Mouse (Mus musculus): ENCODE data around the gene Popdc2.

Gene Popdc2

GRCm38 (mm10) chr16:38354185-38354913 lies 7.7 kb upstream of the Popdc2 start:
- DNase-seq (ENCODE audit: low read depth): no peak

- DNase-seq (ENCODE audit: low read depth): no peak
Measured at GRCm38 (mm10) chr16:38358256-38358812, 3.7 kb upstream of the Popdc2 start.

- DNase-seq (ENCODE audit: low read depth): no peak
Measured at GRCm38 (mm10) chr16:38359241-38359640, 2.8 kb upstream of the Popdc2 start.

- no peak for DNase-seq (ENCODE audit: low read depth)
Measured at GRCm38 (mm10) chr16:38359857-38360256, 2.2 kb upstream of the Popdc2 start.

GRCm38 (mm10) chr16:38360317-38360716 lies 1.7 kb upstream of the Popdc2 start:
- no peak for DNase-seq (ENCODE audit: low read depth)

GRCm38 (mm10) chr16:38362493-38363255 lies 665 bp downstream of the Popdc2 start:
- DNase-seq (ENCODE audit: low read depth): no peak

GRCm38 (mm10) chr16:38363256-38363595 lies 1.2 kb downstream of the Popdc2 start:
- DNase-seq (ENCODE audit: low read depth): no peak

- DNase-seq (ENCODE audit: low read depth): no peak
Measured at GRCm38 (mm10) chr16:38363657-38364056, 1.6 kb downstream of the Popdc2 start.

- no peak for DNase-seq (ENCODE audit: low read depth)
Measured at GRCm38 (mm10) chr16:38365390-38365789, 3.4 kb downstream of the Popdc2 start.

- DNase-seq (ENCODE audit: low read depth): no peak
Measured at GRCm38 (mm10) chr16:38366231-38366630, 4.2 kb downstream of the Popdc2 start.

GRCm38 (mm10) chr16:38368336-38368735 lies 6.3 kb downstream of the Popdc2 start:
- DNase-seq (ENCODE audit: low read depth): peak; percentile 85

- DNase-seq (ENCODE audit: low read depth): no peak
Measured at GRCm38 (mm10) chr16:38369000-38369399, 7.0 kb downstream of the Popdc2 start.

GRCm38 (mm10) chr16:38369431-38369830 lies 7.4 kb downstream of the Popdc2 start:
- no peak for DNase-seq (ENCODE audit: low read depth)

- no peak for DNase-seq (ENCODE audit: low read depth)
Measured at GRCm38 (mm10) chr16:38369992-38370484, 8.0 kb downstream of the Popdc2 start.

GRCm38 (mm10) chr16:38370633-38371374 lies 8.8 kb downstream of the Popdc2 start:
- DNase-seq (ENCODE audit: low read depth): no peak

GRCm38 (mm10) chr16:38371705-38372296 lies 9.8 kb downstream of the Popdc2 start:
- DNase-seq (ENCODE audit: low read depth): no peak

- DNase-seq (ENCODE audit: low read depth): no peak
Measured at GRCm38 (mm10) chr16:38372876-38373275, 10.9 kb downstream of the Popdc2 start.

GRCm38 (mm10) chr16:38373439-38373838 lies 11.4 kb downstream of the Popdc2 start:
- DNase-seq (ENCODE audit: low read depth): no peak

GRCm38 (mm10) chr16:38373941-38374340 lies 11.9 kb downstream of the Popdc2 start:
- DNase-seq (ENCODE audit: low read depth): no peak

GRCm38 (mm10) chr16:38374379-38375140 lies 12.6 kb downstream of the Popdc2 start:
- no peak for DNase-seq (ENCODE audit: low read depth)

GRCm38 (mm10) chr16:38375182-38375581 lies 13.2 kb downstream of the Popdc2 start:
- peak; percentile 40 for DNase-seq (ENCODE audit: low read depth)

Measured in 416B (cell line).